Mouse (Mus musculus): Measurements from ENCODE around the gene Wipf3.

Wipf3 gene

DNA sequence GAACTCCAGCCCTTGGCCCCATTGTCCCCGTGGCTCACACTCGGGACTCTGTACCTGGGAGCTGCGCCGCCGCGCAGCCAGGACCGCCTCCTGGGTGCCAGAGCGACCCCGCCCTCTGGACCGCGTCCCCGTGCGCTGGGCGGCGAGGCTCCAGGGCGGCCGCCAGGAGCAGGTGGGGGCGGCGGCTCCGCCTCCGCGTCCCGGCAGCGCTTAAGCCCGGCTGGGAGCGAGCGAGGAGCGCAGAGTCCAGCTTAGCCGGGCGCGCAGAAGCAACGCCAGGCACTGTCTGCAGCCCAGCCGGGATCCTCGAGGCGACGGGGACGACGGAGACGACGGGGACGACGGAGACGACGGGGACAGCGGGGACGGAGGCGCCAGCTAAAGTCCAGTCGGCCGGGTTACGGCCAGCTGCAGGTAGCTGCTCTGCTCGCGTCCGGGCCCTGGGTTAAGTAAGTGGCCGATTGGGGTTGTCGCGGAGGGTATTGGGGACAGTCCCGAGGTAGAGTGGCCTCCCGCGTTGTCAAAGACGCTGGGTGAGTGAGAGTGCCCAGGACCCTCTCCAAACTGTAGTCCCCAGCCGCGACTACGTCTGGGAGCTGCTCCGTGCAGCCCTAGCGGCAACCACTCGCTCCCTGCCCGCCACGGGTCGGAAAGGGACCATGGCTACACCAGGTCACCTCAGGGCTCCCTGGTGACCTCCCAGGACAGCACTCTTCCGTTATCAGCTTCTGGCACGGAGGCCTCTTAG lies at the start of gene Wipf3:
Wipf3 (plus strand) TSS at position 157 of the 748 bp plus-strand sequence.
- DNase-seq (ENCODE audit: low spot score in 2 of 2), result no peak

DNA sequence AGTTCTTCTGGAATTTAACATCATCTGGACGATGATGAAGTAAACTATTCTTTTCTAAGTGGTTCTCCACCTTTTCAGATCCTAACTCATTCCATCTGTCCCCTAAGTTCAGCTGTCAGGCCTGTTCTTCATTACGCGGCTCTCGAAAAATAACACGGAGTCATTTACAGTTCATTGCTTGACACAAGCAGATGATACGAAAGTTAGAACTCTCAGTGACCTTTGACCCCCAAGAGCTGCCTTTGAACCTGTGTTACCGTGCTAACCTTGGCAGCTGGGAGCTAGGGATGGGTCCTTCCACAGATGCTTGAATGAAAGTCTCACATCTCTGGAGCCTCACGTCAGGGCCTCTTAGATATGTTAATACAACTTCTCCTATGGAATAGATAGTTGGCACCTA lies 46.8 kb upstream of the Wipf3 start:
- no peak for DNase-seq (ENCODE audit: low spot score in 2 of 2)

DNA sequence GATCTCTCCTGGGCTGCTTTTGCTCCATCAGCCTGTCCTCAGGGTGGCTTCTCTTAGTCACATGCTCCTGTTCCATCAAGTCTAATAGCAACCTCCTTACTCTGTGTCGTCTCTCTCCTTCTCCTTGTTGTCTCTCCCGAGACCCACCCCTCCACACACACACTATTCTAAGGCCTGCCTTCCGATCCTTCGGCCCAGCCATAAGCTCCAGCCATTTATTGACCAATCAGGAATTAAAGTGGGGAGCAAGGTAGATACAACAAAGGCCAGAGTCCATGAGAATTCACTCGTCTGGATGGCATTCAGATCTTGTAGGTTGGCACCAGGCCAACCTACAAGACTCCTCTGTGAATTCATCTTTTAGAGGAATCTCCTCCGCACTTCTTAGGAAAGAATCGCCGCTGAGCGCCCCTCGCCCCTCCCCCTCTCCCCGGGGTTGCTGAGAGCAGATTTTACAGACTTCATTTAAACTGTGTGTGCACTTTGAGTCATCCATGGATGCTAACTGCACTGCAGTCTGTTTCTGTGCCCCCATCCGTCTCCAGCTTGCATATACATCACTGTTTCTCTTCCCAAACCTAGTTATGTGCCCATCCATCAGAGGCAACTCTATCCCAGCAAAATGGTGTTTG lies 45.4 kb upstream of the Wipf3 start:
- DNase-seq (ENCODE audit: low spot score in 2 of 2), result no peak

DNA sequence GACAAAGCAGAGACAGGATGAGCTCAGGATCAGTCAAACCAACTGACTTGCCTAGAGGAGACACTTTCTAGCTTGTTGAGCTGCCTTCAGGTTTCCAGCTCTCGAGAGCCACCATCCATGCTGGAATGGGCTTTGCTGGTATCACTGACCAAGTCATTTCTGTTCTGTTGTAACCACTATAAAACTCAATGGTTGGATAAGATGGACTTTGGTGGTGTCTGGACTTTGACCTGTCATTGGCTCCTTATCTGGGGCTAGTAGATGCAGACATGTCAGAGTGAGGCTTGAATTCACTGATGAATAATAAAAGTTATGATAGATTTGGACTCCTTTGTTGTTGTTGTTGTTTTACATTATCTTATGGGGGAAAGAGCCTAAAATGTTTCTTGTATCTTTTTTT lies 44.6 kb upstream of the Wipf3 start:
- DNase-seq (ENCODE audit: low spot score in 2 of 2), result no peak

DNA sequence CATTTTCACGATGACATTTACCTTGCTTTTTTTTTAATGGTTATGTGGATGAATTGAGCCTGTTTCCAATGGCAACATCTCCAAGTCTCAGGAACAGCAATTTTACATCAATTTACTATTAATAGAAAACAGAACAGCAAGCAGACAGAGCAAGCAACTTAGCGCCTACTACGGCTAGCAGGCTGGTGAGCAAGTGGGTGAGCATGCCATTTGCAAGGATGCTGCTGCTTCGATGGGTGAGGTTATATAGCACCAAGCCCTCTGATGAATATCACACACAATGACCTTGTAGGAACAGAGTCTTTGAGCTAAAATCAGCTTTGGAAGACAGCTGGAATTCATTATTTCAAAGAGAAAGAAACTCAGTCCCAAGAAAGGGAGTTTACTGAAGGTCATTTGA lies 43.0 kb upstream of the Wipf3 start:
- DNase-seq (ENCODE audit: low spot score in 2 of 2), result no peak

DNA sequence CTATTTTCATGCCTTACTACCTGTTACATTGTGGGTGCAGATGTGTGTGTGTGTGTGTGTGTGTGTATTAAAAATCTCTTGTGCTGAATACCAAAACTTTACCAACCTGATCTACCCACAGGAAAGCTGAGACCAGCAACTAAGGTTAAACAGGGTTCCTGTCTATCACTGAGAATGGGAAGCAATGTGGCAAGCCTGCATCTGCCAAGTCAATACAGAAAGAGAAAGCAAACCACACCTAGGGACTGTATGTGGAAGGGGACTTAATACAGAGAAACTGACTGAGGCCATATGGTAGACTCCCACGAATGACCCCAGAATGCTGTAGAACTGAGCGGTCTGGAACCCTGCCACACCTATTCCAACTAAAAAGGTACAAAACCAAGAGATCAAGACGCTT lies 42.4 kb upstream of the Wipf3 start:
- no peak for DNase-seq (ENCODE audit: low spot score in 2 of 2)

DNA sequence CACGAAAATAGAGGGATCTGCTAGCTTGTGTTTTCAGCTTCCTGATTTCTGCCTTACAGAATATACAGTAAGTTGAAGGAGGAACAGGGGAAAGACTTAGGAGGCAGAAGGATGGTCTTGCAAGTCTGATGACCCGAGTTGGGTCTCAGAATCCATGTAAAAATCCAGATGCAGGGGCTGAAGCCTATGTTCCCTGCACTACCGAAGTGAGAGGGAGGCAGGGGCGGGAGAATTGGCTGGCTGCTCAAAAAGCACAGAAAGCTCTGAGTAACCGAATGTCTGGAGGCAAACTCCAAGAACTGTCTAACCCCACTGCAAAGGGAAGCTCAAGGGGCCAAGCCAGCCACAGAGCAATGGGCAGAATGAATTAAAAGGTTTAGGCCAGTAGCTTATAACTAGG lies 41.7 kb upstream of the Wipf3 start:
- DNase-seq (ENCODE audit: low spot score in 2 of 2), result no peak

DNA sequence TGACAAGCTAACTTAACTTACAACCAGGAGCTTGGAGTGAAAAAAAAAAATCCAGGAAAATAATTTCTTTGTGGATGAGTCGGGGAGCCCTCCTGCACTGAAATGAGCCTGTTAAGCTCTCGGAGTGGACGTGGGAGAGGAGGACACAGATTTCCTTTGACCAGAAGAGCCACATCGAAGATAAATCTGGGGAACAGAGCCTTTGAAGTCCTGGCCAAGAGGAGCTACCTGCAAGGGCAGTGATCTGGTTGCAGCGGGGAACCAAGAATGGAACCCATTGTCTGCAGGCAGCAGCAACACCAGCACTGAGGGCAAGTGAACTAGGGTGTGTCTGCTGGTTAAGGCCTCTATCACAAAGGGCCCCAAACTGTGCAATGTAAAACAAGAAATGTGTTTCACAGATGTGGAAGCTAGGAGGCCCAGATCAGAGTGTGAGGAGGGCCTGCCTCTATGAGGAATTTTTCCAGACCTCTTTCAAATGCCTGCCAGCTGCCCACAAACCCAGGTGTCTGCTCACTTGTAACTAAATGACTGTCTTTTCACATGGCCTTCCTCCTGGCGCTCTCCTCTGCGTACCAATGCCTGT lies 40.6 kb upstream of the Wipf3 start:
- no peak for DNase-seq (ENCODE audit: low spot score in 2 of 2)

DNA sequence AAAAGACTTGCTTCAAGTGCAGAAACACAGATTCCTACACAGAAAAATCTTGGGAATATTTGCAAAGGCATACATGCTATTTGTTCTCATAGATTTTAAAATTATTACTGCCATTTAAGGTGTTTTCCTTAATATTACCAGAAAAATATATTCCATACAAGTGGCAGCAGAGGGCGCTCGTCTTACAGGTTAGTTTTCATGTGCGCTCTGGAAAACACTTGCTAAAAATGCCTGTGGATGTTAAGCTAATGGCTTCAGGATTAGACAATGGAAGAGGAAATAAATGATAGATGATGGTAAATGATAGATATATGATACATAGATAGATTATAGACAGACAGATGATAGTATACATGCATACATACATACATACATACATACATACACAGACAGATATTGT lies 37.6 kb upstream of the Wipf3 start:
- no peak for DNase-seq (ENCODE audit: low spot score in 2 of 2)

DNA sequence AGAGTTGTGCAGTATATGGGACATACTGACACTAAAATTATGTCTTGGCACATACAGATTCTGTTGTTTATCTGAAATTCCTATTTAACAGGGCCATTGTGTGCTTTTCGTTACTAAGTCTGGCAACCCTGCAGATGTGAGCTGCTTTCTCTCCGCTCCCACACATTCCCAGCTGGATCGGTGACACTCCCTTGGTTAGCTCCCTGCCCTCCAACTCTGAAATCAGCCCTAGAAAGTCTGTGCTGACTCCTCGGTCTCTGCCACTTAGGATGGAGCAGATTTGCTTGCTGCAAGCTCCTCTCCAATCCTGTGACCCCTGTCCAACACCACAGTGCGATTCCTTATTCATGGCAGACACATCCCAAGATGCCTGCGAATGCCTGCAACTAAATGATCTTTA lies 35.5 kb upstream of the Wipf3 start:
- no peak for DNase-seq (ENCODE audit: low spot score in 2 of 2)

DNA sequence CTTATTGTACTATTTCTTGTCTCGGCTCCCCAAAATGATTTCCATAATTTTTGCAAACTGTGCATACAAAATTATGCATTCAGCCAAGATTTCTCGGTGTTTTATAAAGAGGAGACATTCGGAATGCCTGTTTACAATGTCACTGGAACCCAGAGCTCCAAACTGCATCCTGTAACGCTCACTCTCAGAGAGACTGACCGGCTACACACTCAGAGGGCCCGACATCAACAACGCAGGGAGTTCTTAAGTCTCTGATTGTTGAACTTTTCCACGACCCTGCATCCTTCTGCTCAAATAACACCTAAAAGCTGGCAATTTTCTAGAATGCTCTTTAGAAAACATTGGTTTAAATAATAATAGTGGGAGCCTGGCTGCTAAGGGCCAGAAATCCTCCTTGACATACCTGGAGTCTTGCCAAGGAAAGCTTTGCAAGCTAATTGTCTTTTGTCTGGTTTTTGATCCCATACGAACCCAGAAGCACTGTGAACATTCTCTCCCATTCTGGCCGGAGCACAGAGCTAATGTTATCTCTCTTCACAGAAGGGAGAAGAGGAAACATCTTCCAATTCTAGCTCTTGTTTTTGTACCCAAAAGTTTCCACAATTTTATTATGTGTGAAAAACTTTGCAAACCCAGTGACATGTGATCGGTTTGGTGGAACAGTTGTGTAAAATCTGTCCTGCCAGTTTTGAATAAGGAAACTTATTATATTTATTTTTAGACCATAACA lies 30.0 kb upstream of the Wipf3 start:
- DNase-seq (ENCODE audit: low spot score in 2 of 2), result no peak

DNA sequence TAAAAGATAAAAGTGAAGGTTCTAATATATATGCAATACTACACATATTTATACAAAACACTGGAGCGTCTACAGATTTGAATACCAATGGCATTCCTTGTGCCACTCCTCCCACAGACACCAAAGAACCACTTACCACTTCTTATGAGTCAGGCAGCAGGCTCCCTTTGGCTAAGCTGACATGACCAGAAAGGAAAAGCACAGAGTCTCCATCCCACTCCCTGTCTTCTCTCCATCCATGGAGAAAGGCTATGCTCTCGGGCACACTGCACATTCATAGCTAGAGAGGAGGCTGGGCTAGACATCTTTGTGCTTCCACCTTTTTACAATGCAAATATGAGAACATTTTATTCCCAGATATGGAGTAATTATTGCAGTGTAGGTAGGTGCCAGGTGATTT lies 27.9 kb upstream of the Wipf3 start:
- no peak for DNase-seq (ENCODE audit: low spot score in 2 of 2)

DNA sequence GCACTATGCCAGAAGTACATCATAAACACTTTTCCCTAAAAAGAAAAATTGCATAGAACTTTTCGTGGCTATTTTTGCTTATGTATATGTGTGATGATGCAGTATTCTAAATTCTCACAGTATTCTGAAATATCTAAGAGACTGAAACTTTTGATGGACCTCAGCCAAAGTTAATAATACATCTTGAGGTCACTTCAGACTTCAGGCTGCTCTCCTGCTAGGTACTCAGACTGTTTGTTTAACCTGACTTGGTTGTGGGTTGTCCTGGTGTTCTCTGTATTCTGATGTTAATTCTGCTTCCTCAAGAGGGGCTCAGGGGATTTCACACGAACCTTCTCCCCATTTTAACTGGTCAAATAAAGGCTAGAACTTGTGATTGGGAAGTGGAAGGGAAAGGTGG lies 24.5 kb upstream of the Wipf3 start:
- DNase-seq (ENCODE audit: low spot score in 2 of 2), result no peak

DNA sequence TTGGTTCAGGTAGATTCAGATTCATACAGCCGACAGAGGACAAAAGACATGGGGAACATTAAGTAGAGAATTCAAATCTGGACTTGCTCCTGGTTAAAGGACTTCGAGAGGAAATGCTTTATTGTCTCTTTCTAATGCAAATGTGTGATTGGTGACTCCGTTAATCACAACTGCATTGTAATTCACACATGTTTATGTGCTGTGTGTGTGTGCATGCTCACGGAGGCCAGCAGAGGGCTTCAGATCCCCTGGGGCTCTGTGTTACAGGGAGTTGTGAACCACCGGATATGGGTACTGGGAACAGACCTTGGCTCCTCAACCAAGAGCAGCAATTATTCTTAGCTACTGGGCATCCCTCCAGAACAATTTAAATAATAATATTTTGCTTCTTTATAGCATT lies 23.3 kb upstream of the Wipf3 start:
- DNase-seq (ENCODE audit: low spot score in 2 of 2), result no peak

DNA sequence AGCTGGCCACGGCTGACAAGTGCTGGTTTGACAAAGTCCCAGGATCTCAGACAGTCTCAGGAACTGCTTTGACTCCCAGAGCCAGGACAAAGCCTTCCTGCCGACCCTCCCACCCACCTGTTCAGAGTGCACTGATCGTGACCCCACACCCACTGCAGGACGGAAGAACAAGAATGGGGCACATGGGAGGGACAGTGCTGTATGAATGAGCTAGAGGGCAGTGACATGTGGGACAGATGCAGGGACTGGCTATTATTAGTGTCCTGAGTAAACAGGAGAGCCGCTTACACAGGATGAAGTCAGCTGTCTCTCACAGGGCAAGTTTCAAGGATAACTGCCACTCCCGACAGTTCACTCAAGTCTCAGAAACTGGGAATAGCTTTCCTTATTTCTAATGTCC lies 20.1 kb upstream of the Wipf3 start:
- DNase-seq (ENCODE audit: low spot score in 2 of 2), result no peak

DNA sequence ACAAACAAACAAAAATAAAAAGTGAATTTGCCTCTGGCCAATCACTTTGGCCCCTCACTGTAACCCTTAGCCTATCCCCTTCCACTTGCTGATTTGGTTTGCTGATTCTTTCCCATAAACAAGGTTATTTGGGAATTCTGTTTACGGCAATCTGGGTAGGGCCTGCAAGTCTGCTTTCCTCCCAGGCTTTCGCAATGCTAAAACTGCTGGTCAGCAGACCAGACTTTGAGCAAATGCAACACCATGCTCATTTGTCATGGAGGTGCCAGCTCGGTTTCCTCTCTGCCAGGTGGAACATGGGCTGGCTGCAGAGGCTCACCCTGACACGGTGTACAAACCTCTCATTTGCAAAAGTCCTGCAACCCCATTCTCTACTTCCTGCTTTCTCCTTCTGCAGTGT lies 19.0 kb upstream of the Wipf3 start:
- no peak for DNase-seq (ENCODE audit: low spot score in 2 of 2)

DNA sequence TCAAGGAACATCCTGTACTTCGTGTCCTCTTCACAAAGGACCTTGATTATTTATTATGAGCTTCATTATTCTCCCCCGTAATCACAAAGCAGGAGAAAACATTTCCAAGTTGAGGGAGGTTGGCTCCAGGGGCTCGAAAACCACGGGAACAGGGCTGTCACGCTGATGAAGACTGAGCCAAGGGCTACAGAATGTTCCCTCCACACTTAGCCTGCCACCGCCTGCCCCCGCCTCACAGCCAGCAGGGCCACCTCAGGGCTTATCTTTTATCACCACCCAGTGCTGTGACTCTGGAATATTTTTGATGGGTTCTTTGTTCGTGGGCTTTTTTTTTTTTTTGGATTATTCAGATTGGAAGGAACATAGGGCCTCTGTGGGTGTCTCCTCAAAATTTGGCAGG lies 17.8 kb upstream of the Wipf3 start:
- DNase-seq (ENCODE audit: low spot score in 2 of 2), result no peak

DNA sequence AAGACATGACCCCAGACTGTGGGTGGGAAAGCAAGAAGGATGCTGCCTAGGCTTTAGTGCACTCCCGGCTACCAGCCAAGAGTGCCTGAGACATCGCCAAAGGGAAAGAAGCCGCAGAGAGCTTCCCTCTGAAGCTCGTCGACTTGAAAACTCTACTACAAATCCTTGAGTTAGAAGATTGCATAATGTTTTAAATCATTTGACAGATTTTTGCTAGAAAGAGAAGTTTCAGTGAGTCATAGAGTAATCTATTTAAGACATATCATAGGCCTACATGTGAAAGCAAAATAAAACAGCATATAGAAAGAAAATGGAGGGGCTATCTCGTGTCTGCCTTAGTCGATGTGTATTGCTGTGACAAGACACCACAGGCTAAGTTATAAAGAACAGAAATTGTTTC lies 16.5 kb upstream of the Wipf3 start:
- DNase-seq (ENCODE audit: low spot score in 2 of 2), result no peak

DNA sequence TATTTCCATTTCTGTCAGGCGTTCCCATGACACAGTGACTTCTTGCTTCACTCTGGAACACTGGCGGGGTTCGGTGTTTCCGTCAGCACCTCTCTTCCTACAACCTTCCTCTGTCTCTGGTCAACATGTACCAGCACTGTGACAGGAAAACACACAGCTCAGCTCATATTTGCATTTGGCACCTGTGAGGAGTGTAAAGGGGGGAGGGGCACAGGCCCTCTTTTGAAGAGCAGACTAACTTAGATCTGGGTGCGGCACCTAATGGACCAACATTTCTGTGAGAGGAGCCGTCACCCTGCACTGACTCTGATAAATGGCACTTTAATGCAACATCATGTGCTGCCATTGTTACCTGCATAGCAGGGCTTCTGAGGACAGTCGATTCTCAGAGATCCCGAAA lies 4.2 kb upstream of the Wipf3 start:
- no peak for DNase-seq (ENCODE audit: low spot score in 2 of 2)

DNA sequence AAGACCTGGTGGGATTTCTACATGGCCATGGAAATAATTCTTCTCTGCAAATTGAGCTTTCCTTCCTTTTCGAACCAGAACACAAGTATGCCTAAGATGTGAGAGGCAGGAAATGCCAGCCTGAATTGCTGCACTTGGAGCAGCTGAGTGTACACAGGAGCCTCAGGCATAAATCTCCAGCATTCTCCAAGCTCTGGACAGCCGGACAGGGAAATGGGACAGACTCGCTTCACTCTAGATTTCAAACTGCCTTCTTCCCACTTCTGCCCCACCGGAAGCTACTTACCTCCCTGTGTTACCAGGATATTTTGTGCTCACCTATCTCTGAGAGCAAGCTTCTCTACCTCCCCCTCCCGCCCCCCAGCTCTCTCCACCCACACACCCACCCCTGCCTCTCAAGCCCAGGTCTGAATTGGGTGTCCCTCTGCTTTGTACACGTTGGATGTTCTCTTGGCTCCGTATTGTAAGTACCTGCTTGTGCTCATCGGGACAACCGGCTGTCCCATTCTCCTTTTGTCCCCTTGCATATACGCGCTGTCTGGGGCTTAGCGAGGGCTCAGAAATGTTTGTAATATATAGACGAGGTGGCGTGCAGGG lies 455 bp upstream of the Wipf3 start:
- no peak for DNase-seq (ENCODE audit: low spot score in 2 of 2)

DNA sequence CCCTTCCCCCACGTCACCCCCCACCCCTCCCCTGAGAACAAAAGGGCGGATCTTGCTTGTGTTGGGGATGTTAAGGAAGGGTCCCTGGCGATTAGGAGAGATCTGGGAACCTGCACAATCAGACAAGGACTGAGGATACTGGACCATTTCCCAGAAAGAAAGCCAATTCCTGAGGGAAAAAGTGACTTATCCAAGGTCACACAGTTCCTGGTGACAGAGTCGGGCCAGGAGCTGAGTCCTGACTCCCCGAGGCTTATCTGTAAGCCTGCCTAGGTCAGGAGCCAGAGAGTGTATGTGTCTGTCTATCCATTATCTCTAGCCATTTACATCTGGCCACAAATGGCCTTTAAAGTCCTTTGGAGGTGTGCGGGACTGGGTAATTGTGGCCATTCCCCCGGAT lies 818 bp downstream of the Wipf3 start:
- DNase-seq (ENCODE audit: low spot score in 2 of 2), result no peak

DNA sequence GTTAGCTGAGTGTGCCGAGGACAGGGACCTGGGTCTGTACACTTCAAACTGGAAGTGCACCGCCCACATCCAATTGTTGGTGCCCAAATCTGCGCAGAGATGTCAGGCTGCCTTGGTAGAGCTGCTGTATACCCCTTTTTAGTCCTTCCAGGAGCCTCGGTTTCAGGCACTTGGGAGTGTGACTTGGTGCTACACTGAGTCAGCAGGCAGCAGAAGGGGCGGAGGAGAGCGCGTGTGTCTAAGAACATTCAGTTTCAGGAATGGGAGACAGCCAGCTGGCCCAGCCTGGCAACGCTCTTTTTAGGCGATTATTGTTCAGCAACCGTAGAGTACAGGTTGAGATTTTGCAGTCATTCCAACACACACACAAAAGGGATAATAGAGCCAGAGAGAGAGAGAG lies 2.4 kb downstream of the Wipf3 start:
- DNase-seq (ENCODE audit: low spot score in 2 of 2), result peak; percentile 69 to 88
